Mouse (Mus musculus): ENCODE measurements around the gene Disc1. TPM values are rescaled to one million over a fixed set of nuclear protein-coding genes. Genes with fewer than 3 reads are reported as not detected.

The Disc1 gene
- polyA plus RNA-seq (2015; fragmentation: Illumina TruSeq; extraction: RNeasy Lipid Tissue Mini Kit (QIAGEN cat#74804); ENCODE audit: insufficient read depth, low read depth, low replicate concordance): not detected

GRCm38 (mm10) chr8:125053505-125054435, at the start of gene Disc1:
Gene Disc1 (plus strand): TSS chr8:125054195.

GRCm38 (mm10) chr8:125012695-125013627, 41.0 kb upstream of the Disc1 start, which contains the start of gene Tsnax:
Gene Tsnax (plus strand): TSS chr8:125012997.

Other genes with a start within 250 kb of the Disc1 start
- 27.6 TPM for gene Gnpat, start 191.2 kb upstream of the Disc1 start, polyA plus RNA-seq (2015; fragmentation: Illumina TruSeq; extraction: RNeasy Lipid Tissue Mini Kit (QIAGEN cat#74804); ENCODE audit: insufficient read depth, low read depth, low replicate concordance)
- 4.8 TPM for gene 2810004N23Rik, start 191.1 kb upstream of the Disc1 start, polyA plus RNA-seq (2015; fragmentation: Illumina TruSeq; extraction: RNeasy Lipid Tissue Mini Kit (QIAGEN cat#74804); ENCODE audit: insufficient read depth, low read depth, low replicate concordance)
- gene Exoc8, start 156.5 kb upstream of the Disc1 start, polyA plus RNA-seq (2015; fragmentation: Illumina TruSeq; extraction: RNeasy Lipid Tissue Mini Kit (QIAGEN cat#74804); ENCODE audit: insufficient read depth, low read depth, low replicate concordance): 2.8 TPM
- gene Sprtn, start 156.3 kb upstream of the Disc1 start, polyA plus RNA-seq (2015; fragmentation: Illumina TruSeq; extraction: RNeasy Lipid Tissue Mini Kit (QIAGEN cat#74804); ENCODE audit: insufficient read depth, low read depth, low replicate concordance): 4.5 TPM
- gene Egln1, start 104.9 kb upstream of the Disc1 start, polyA plus RNA-seq (2015; fragmentation: Illumina TruSeq; extraction: RNeasy Lipid Tissue Mini Kit (QIAGEN cat#74804); ENCODE audit: insufficient read depth, low read depth, low replicate concordance): 7.6 TPM
- 16.5 TPM for gene Tsnax, start 41.2 kb upstream of the Disc1 start, polyA plus RNA-seq (2015; fragmentation: Illumina TruSeq; extraction: RNeasy Lipid Tissue Mini Kit (QIAGEN cat#74804); ENCODE audit: insufficient read depth, low read depth, low replicate concordance)